Mouse (Mus musculus) kidney, postnatal 14 days (tissue): ENCODE measurements around the gene Rab6b.

ENCODE experiments used
- DNase-seq: peaks from one replicate; pipeline ENCODE4 v3.0.0; 2022; ENCODE audit warnings: mixed read lengths

The Rab6b gene

DNA sequence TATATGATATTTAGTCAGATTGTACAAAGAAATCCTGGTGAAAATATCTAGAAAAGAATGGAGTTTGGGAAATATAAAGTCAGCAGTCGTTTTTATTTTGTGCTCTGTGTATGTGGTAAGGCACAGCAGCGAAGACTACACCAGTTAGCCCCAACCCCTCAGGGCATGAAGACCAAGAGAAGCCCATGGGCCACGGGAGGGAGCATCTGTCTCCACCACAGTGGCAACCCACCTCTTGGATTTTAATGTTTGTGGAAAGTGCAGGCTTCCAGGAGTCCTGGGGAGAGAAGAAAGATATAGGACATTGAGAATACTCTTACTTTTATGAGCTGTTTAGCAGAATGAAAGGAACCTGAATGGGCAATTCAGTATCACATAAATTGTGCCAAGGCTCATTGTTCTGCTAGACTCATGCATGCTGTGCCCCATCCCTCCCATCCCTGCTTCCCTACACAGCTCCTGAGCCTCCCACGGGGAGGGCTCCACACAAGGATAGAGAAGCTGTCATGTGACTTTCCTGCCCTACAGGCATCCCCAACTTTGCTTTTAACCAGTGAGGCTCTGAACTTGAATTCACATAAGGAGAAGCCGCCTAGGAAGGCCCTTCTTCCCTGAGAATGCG, 97.3 kb downstream of the Rab6b start:
- DNase-seq, result no peak

- peak; percentile 34 for DNase-seq
Observed at GRCm38 (mm10) chr9:103212654-103213420, 101.2 kb downstream of the Rab6b start.

DNA sequence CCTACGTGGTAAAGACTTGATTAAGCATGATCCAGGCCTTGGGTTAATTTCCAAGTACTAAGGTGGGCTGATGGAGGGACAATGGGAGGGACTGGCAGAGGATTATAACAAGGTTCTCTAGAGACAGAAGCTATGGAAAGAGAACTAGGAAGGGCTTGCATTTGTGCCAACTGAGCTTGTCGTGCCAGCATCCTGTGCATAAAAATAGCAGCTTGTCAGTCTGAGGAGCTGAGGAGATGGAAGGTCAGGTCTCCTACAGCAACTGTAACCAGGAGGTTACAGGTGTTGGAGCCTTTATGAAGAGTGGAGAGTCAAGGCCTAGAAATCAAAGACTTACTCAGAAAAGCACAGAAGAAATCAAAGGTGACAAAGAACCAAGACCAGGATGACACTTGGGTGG, 102.0 kb downstream of the Rab6b start:
- no peak for DNase-seq

GRCm38 (mm10) chr9:103214281-103214680, 102.7 kb downstream of the Rab6b start:
- no peak for DNase-seq

GRCm38 (mm10) chr9:103224721-103225120, 113.1 kb downstream of the Rab6b start:
- no peak for DNase-seq

DNA sequence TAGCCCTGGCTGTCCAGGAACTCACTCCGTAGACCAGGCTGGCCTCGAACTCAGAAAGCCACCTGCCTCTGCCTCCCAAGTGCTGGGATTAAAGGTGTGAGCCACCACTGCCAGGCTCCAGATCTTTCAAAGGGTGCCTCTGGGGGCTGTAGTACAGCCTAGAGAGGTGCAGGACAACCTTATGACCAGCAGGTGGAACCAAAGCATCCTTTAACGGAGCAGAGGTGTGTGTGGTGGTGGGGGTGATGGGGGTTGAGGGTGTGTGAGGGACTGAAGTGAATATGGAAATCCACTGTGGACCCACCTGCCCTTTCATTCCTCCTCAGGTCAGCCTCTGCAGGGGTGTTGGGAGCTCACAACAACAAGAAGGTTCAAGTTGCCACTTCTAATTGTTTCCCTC, 113.9 kb downstream of the Rab6b start:
- peak; percentile 25 for DNase-seq

- DNase-seq, result peak; percentile 42
Observed at GRCm38 (mm10) chr9:103226806-103227205, 115.2 kb downstream of the Rab6b start.

GRCm38 (mm10) chr9:103227760-103228159, 116.2 kb downstream of the Rab6b start:
- no peak for DNase-seq

DNA sequence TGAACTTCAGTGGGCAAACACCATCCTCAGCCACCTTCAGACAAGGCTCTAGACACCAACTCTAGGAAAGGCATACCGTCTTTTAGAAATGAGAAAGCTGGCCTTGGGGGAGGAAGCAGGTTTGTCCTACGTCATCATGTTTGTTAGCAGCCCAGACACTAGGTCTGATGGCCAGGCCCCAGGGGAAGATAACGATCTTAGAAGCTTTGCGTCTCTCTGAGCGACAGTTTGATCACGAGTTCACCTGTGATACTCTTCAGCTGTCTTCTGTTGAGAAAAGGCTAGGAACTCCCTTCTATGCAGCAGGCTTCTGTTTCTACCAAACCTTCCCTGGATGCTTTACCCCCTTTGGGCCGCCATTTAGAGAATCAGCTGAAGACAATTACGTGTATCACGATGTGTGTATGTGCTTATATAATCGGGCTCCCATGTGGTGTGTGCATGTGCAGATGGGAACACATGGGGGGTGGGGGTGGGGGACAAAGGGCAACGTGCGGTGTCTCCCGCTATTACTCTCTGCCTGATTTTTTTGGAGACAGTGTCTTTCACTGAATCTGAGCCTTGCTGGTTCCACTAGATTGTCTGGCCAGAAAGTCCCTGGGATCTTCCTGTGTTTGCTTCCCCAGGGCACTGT, 116.9 kb downstream of the Rab6b start:
- DNase-seq, result no peak

- DNase-seq, result no peak
Observed at GRCm38 (mm10) chr9:103229037-103229867, 117.7 kb downstream of the Rab6b start.

- peak; percentile 62 for DNase-seq
Observed at GRCm38 (mm10) chr9:103230151-103230951, 118.8 kb downstream of the Rab6b start, which contains the start of the genes Gm20425 and Trf. Gene Gm20425, minus strand, starts transcription at chr9:103230307. Gene Trf, minus strand, starts transcription at chr9:103230444.

DNA sequence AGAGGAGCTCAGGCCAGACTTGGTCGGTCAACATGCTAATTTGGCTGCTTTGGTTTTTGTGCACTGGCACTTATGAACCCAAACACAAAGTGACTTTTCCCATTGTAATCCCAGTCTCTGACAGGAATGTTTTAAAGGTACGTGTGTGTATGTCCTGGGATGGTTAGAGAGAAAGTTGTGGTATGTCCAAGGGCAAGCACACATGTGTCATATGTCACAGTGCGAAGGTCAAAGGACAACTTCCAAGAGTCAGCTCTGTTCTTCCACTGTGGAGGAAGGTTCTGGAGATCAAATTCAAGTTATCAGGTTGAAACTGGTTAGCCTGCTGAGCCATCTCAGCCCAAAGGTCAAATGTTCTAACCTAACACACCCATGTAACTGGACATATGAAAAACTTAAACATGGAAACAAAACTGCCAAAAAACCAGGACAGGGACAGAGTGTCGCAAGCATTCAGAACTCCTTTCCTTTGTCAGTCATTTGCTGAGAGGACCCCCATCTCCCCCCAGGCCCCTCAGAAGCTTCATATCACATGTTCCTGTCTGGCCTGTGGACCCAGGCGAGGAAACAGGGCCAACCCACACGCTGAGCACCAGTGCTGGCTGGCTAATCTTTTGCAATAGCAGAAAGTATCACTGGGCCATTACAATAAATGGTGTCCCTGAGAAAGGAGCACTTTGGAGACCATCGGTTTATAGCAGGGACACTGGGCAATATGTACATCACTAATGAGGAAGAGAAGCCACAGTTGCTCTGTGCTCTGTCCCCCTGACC, 120.8 kb downstream of the Rab6b start:
- DNase-seq, result no peak

- DNase-seq, result no peak
Observed at GRCm38 (mm10) chr9:103233006-103233395, 121.4 kb downstream of the Rab6b start.

DNA sequence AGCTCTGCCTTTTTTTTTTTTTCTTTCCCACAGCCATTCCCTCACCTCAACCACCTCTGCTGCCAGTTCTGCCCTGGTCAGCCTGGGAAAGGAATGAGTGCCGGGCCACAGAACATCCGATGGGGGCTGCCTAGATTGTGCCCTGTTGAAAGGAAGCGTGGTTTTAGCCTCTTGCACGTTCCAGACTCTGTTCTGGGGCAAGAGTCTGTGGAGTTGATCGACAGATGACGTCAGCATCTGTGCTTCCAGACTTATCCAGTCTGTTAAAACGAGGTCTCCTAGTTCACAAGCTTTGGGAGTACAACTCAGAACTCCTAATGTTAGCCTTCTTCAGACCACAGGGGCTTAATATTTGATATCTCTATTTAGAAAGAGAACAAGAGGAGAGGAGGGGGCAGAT, 122.5 kb downstream of the Rab6b start:
- no peak for DNase-seq

GRCm38 (mm10) chr9:103234565-103235165, 123.1 kb downstream of the Rab6b start:
- peak; percentile 14 for DNase-seq
